Mouse (Mus musculus) myocyte (in vitro differentiated cells): ENCODE measurements around the gene Ugt1a6b.

Experiments used
- CEBPB ChIP-seq: IDR thresholded peaks from 2 replicates; pipeline ENCODE4 v1.6.1; 2011; ENCODE audit warnings: mild to moderate bottlenecking, moderate library complexity; ENCODE audit not compliant: poor library complexity, insufficient read depth, severe bottlenecking
- E2F4 ChIP-seq: IDR thresholded peaks from one replicate; pipeline ENCODE4 v1.6.1; 2011; ENCODE audit warnings: mild to moderate bottlenecking, control low read depth, moderate library complexity; ENCODE audit not compliant: insufficient read depth
- MAX ChIP-seq: IDR thresholded peaks from one replicate; pipeline ENCODE4 v1.6.1; 2011; ENCODE audit warnings: low read depth, mild to moderate bottlenecking, control low read depth
- MYOD1 ChIP-seq, 3 experiments: IDR thresholded peaks; one replicate each; pipeline ENCODE4 v1.6.1; 2011; ENCODE audit warnings: control low read depth in 2 of 3, low read depth in 2 of 3, mild to moderate bottlenecking in 2 of 3, moderate library complexity in 1 of 3; ENCODE audit not compliant: insufficient read length in 2 of 3, control insufficient read depth in 1 of 3
- MYOG ChIP-seq, 3 experiments: IDR thresholded peaks; one replicate each; pipeline ENCODE4 v1.6.1; 2011; ENCODE audit warnings: control low read depth in 2 of 3, low read depth in 2 of 3, mild to moderate bottlenecking in 2 of 3; ENCODE audit not compliant: insufficient read length in 2 of 3, control insufficient read depth in 1 of 3, insufficient read depth in 1 of 3
- POLR2A ChIP-seq: IDR thresholded peaks from one replicate; pipeline ENCODE4 v1.6.1; 2011; ENCODE audit warnings: low read depth, mild to moderate bottlenecking, control low read depth, moderate library complexity; ENCODE audit not compliant: insufficient read length
- TCF12 ChIP-seq: IDR thresholded peaks from one replicate; pipeline ENCODE4 v1.6.1; 2011; ENCODE audit warnings: mild to moderate bottlenecking, control low read depth; ENCODE audit not compliant: poor library complexity, insufficient read depth, severe bottlenecking
- USF1 ChIP-seq: IDR thresholded peaks from one replicate; pipeline ENCODE4 v1.6.1; 2011; ENCODE audit warnings: low read depth, mild to moderate bottlenecking, control low read depth, moderate library complexity

- TF ChIP-seq MYOG (IDR thresholded peaks at IDR 0.05; ENCODE audit: control insufficient read depth in 1 of 3, insufficient read depth in 1 of 3, insufficient read length in 2 of 3, low read depth in 2 of 3): no peak
- TF ChIP-seq E2F4: no peak
- no peak for TF ChIP-seq POLR2A
- TF ChIP-seq MYOD1 (IDR thresholded peaks at IDR 0.05; ENCODE audit: control insufficient read depth in 1 of 3, insufficient read length in 2 of 3, low read depth in 2 of 3): no peak
- TF ChIP-seq MAX: no peak
- TF ChIP-seq CEBPB: no peak
- TF ChIP-seq TCF12: no peak
- no peak for TF ChIP-seq USF1
Measured at GRCm38 (mm10) chr1:88223591-88223990, 120.5 kb downstream of the Ugt1a6b start.
